Mouse (Mus musculus): ENCODE measurements around the gene Defb11.

DNA sequence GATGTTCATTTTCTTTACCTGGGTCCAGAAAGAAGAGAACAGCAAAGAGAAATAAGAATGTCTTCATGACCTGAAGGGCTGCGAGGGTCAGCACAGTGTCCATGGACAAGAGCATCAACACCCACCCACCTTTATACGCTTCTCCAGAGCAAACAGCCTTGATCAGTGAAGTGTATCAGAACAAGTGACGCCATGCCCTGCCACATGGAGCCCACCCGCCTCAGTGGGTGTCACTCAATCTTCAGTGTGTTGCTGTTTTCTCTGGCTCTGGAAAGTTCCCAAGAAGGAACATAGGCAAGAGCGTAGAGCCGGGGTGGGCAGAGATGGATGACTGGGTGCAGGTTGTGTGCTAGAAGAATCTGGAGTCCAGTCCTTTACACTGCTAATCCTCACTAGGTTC is 26.4 kb upstream of the Defb11 start, which contains the start of gene Defb15:
- TF ChIP-seq CTCF (IDR thresholded peaks at IDR 0.05; ENCODE audit: insufficient read depth, low read depth, low read length) (no peak), POLR2A (IDR thresholded peaks at IDR 0.05; ENCODE audit: insufficient read depth, low read depth, low read length) (no peak)
